Mouse (Mus musculus): Measurements from ENCODE around the gene Mgat4b. TPM values are rescaled to one million over a fixed set of nuclear protein-coding genes. Genes with fewer than 3 reads are reported as not detected.

Gene Mgat4b
- polyA plus RNA-seq, 1 experiment from 2014 or later, result 33.3 TPM

GRCm38 (mm10) chr11:50194793-50195192 lies 15.9 kb upstream of the Mgat4b start:
- Histone ChIP-seq H3K9me3 (replicated peaks; ENCODE audit: control insufficient read depth, low read length, poor library complexity, severe bottlenecking) (no peaks in the 10 kb centered on the region), H3K4me3 (ENCODE audit: low read depth, low read length) (no peak overlapping the region), H3K4me2 (ENCODE audit: low read length) (no peak overlapping the region), H3K27me3 (ENCODE audit: control insufficient read depth, insufficient read depth, low read depth, low read length) (no peaks in the 10 kb centered on the region), H3K27ac (ENCODE audit: low read length) (no peak overlapping the region), H3K4me1 (ENCODE audit: control insufficient read depth, insufficient read depth, low read length) (no peaks in the 10 kb centered on the region), H3K9ac (ENCODE audit: low read depth, low read length) (no peak overlapping the region), H3K36me3 (ENCODE audit: control insufficient read depth, insufficient read depth, low read length) (peaks cover 23% of the 10 kb centered on the region)
- 89% methylated on average over 4 of the region's 4 CpGs for WGBS
- ATAC-seq, result no peak

GRCm38 (mm10) chr11:50197500-50197899 lies 13.2 kb upstream of the Mgat4b start:
- no peak overlapping the region for H3K4me2 ChIP-seq (ENCODE audit: low read length)

GRCm38 (mm10) chr11:50198219-50198846 lies 12.4 kb upstream of the Mgat4b start:
- H3K4me1 ChIP-seq (ENCODE audit: control insufficient read depth, insufficient read depth, low read length), result no peaks in the 10 kb centered on the region
- no peaks in the 10 kb centered on the region for H3K9me3 ChIP-seq (replicated peaks; ENCODE audit: control insufficient read depth, low read length, poor library complexity, severe bottlenecking)
- no peak overlapping the region for H3K9ac ChIP-seq (ENCODE audit: low read depth, low read length)
- H3K36me3 ChIP-seq (ENCODE audit: control insufficient read depth, insufficient read depth, low read length), result peaks cover 53% of the 10 kb centered on the region
- H3K4me2 ChIP-seq (ENCODE audit: low read length), result no peak overlapping the region
- no peak overlapping the region for H3K4me3 ChIP-seq (ENCODE audit: low read depth, low read length)
- H3K27ac ChIP-seq (ENCODE audit: low read length), result no peak overlapping the region
- no peaks in the 10 kb centered on the region for H3K27me3 ChIP-seq (ENCODE audit: control insufficient read depth, insufficient read depth, low read depth, low read length)
- 80% methylated on average over 3 of the region's 5 CpGs for WGBS
- ATAC-seq, result no peak

More at GRCm38 (mm10) chr11:50197500-50197899, 13.2 kb upstream of the Mgat4b start:
- ATAC-seq, result no peak
- no peak overlapping the region for H3K9ac ChIP-seq (ENCODE audit: low read depth, low read length)
- H3K4me1 ChIP-seq (ENCODE audit: control insufficient read depth, insufficient read depth, low read length), result no peaks in the 10 kb centered on the region
- H3K4me3 ChIP-seq (ENCODE audit: low read depth, low read length), result no peak overlapping the region
- H3K27ac ChIP-seq (ENCODE audit: low read length), result no peak overlapping the region
- H3K36me3 ChIP-seq (ENCODE audit: control insufficient read depth, insufficient read depth, low read length), result peaks cover 49% of the 10 kb centered on the region
- H3K9me3 ChIP-seq (replicated peaks; ENCODE audit: control insufficient read depth, low read length, poor library complexity, severe bottlenecking), result no peaks in the 10 kb centered on the region
- no peaks in the 10 kb centered on the region for H3K27me3 ChIP-seq (ENCODE audit: control insufficient read depth, insufficient read depth, low read depth, low read length)
- 97% methylated on average over 4 of the region's 4 CpGs for WGBS

- Histone ChIP-seq H3K36me3 (ENCODE audit: control insufficient read depth, insufficient read depth, low read length) (peaks cover 55% of the 10 kb centered on the region), H3K9me3 (replicated peaks; ENCODE audit: control insufficient read depth, low read length, poor library complexity, severe bottlenecking) (no peaks in the 10 kb centered on the region), H3K9ac (ENCODE audit: low read depth, low read length) (no peak overlapping the region), H3K4me2 (ENCODE audit: low read length) (no peak overlapping the region), H3K27me3 (ENCODE audit: control insufficient read depth, insufficient read depth, low read depth, low read length) (no peaks in the 10 kb centered on the region), H3K27ac (ENCODE audit: low read length) (no peak overlapping the region), H3K4me3 (ENCODE audit: low read depth, low read length) (no peak overlapping the region), H3K4me1 (ENCODE audit: control insufficient read depth, insufficient read depth, low read length) (no peaks in the 10 kb centered on the region)
- ATAC-seq, result no peak
- 92% methylated on average over 2 of the region's 2 CpGs for WGBS
Measured at GRCm38 (mm10) chr11:50198916-50199315, 11.8 kb upstream of the Mgat4b start.

GRCm38 (mm10) chr11:50200613-50201012 lies 10.1 kb upstream of the Mgat4b start:
- H3K4me3 ChIP-seq (ENCODE audit: low read depth, low read length), result no peak overlapping the region
- H3K4me1 ChIP-seq (ENCODE audit: control insufficient read depth, insufficient read depth, low read length), result no peaks in the 10 kb centered on the region
- no peak overlapping the region for H3K4me2 ChIP-seq (ENCODE audit: low read length)
- no peaks in the 10 kb centered on the region for H3K27me3 ChIP-seq (ENCODE audit: control insufficient read depth, insufficient read depth, low read depth, low read length)
- WGBS, result 80% methylated on average over 8 of the region's 8 CpGs
- H3K27ac ChIP-seq (ENCODE audit: low read length), result no peak overlapping the region
- no peaks in the 10 kb centered on the region for H3K9me3 ChIP-seq (replicated peaks; ENCODE audit: control insufficient read depth, low read length, poor library complexity, severe bottlenecking)
- no peak overlapping the region for H3K9ac ChIP-seq (ENCODE audit: low read depth, low read length)
- no peak for ATAC-seq
- H3K36me3 ChIP-seq (ENCODE audit: control insufficient read depth, insufficient read depth, low read length), result peaks cover 70% of the 10 kb centered on the region

- peaks cover 74% of the 10 kb centered on the region for H3K36me3 ChIP-seq (ENCODE audit: control insufficient read depth, insufficient read depth, low read length)
- H3K4me2 ChIP-seq (ENCODE audit: low read length), result no peak overlapping the region
- no peak overlapping the region for H3K4me3 ChIP-seq (ENCODE audit: low read depth, low read length)
- H3K9me3 ChIP-seq (replicated peaks; ENCODE audit: control insufficient read depth, low read length, poor library complexity, severe bottlenecking), result no peaks in the 10 kb centered on the region
- no peaks in the 10 kb centered on the region for H3K4me1 ChIP-seq (ENCODE audit: control insufficient read depth, insufficient read depth, low read length)
- ATAC-seq, result no peak
- 95% methylated on average over 3 of the region's 3 CpGs for WGBS
- H3K27ac ChIP-seq (ENCODE audit: low read length), result no peak overlapping the region
- no peak overlapping the region for H3K9ac ChIP-seq (ENCODE audit: low read depth, low read length)
- H3K27me3 ChIP-seq (ENCODE audit: control insufficient read depth, insufficient read depth, low read depth, low read length), result no peaks in the 10 kb centered on the region
Measured at GRCm38 (mm10) chr11:50201590-50201989, 9.1 kb upstream of the Mgat4b start.

GRCm38 (mm10) chr11:50203302-50203827 lies 7.3 kb upstream of the Mgat4b start:
- H3K36me3 ChIP-seq (ENCODE audit: control insufficient read depth, insufficient read depth, low read length), result peaks cover 69% of the 10 kb centered on the region
- no peak overlapping the region for H3K27ac ChIP-seq (ENCODE audit: low read length)
- H3K4me2 ChIP-seq (ENCODE audit: low read length), result no peak overlapping the region
- WGBS, result 96% methylated on average over 9 of the region's 9 CpGs
- H3K9ac ChIP-seq (ENCODE audit: low read depth, low read length), result no peak overlapping the region
- H3K4me3 ChIP-seq (ENCODE audit: low read depth, low read length), result no peak overlapping the region
- peaks cover under 1% of the 10 kb centered on the region for H3K4me1 ChIP-seq (ENCODE audit: control insufficient read depth, insufficient read depth, low read length)
- no peaks in the 10 kb centered on the region for H3K9me3 ChIP-seq (replicated peaks; ENCODE audit: control insufficient read depth, low read length, poor library complexity, severe bottlenecking)
- ATAC-seq, result no peak
- H3K27me3 ChIP-seq (ENCODE audit: control insufficient read depth, insufficient read depth, low read depth, low read length), result no peaks in the 10 kb centered on the region

GRCm38 (mm10) chr11:50205434-50205833 lies 5.3 kb upstream of the Mgat4b start:
- ATAC-seq, result no peak
- Histone ChIP-seq H3K9ac (ENCODE audit: low read depth, low read length) (no peak overlapping the region), H3K36me3 (ENCODE audit: control insufficient read depth, insufficient read depth, low read length) (peaks cover 55% of the 10 kb centered on the region), H3K27me3 (ENCODE audit: control insufficient read depth, insufficient read depth, low read depth, low read length) (no peaks in the 10 kb centered on the region), H3K4me2 (ENCODE audit: low read length) (no peak overlapping the region), H3K4me3 (ENCODE audit: low read depth, low read length) (no peak overlapping the region), H3K9me3 (replicated peaks; ENCODE audit: control insufficient read depth, low read length, poor library complexity, severe bottlenecking) (no peaks in the 10 kb centered on the region), H3K4me1 (ENCODE audit: control insufficient read depth, insufficient read depth, low read length) (peaks cover 11% of the 10 kb centered on the region), H3K27ac (ENCODE audit: low read length) (no peak overlapping the region)
- 92% methylated on average over 3 of the region's 3 CpGs for WGBS

GRCm38 (mm10) chr11:50206037-50206436 lies 4.7 kb upstream of the Mgat4b start:
- peaks cover 13% of the 10 kb centered on the region for H3K4me1 ChIP-seq (ENCODE audit: control insufficient read depth, insufficient read depth, low read length)
- H3K27ac ChIP-seq (ENCODE audit: low read length), result no peak overlapping the region
- H3K36me3 ChIP-seq (ENCODE audit: control insufficient read depth, insufficient read depth, low read length), result peaks cover 49% of the 10 kb centered on the region
- no peak for ATAC-seq
- H3K9me3 ChIP-seq (replicated peaks; ENCODE audit: control insufficient read depth, low read length, poor library complexity, severe bottlenecking), result no peaks in the 10 kb centered on the region
- no peak overlapping the region for H3K4me3 ChIP-seq (ENCODE audit: low read depth, low read length)
- no peak overlapping the region for H3K4me2 ChIP-seq (ENCODE audit: low read length)
- no peaks in the 10 kb centered on the region for H3K27me3 ChIP-seq (ENCODE audit: control insufficient read depth, insufficient read depth, low read depth, low read length)
- H3K9ac ChIP-seq (ENCODE audit: low read depth, low read length), result no peak overlapping the region
- 91% methylated on average over 2 of the region's 2 CpGs for WGBS
